Mouse (Mus musculus): Measurements from ENCODE around the gene Kbtbd8.

Kbtbd8 gene

DNA sequence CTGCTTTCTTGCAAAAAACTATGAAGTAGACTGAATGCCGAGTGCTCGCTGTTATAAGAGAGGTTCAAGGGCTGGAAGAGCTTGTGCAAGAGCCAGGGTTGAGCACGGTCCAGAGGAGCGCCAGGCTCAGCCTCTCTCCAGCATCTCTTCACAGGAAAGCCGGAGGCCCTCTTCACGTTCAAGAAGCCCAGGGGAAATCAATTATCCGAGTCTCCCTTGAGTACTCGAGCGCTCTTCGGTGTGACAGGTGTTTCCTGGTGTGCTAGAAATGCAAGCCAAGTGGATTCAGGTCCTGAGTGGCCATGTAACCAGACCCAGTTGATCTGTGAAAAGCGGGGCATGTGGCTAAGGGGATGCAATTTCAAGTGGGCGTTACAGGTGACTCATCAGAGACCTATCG is at the start of gene Kbtbd8:
TSS of gene Kbtbd8 (plus strand) at position 295 of the 400 bp plus-strand sequence.
- no peak for DNase-seq (ENCODE audit: low spot score)

DNA sequence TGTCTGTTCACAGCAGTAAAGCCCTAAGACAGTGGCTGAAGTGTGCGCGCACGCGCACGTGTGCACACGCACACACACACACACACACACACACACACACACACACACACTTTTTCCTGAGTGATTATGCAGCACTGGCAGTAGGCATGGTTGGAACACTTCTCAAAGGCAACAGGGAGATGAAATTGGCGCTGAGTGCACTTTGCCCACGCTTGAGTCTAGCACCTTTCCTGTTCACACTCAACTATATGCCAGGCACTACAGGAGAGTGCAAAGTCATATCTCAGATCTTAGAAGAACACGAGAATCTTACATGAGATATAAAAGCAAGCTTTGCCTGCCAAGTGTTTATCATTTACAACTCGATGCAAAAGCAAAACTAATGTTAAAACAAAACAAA is 47.3 kb upstream of the Kbtbd8 start:
- DNase-seq (ENCODE audit: low spot score) = peak; percentile 12

DNA sequence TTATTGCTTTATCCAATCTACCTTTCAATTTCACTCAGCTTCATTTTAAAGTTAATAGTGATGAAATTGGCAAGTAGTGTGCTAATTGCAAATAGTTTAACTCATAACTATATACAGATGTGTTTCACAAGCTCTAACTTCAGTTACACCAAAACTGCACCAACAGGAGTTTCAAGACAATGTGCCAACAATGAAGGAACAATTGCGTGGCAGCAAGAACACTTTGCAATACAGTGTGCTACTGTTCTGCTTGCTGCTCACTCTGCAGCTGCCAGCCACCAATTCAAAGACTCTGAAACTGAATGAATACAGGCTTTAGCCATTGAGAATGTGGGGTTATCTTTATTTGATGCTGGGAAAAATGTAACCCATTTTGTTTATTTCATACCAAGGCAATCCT is 31.8 kb upstream of the Kbtbd8 start:
- DNase-seq (ENCODE audit: low spot score) = no peak

DNA sequence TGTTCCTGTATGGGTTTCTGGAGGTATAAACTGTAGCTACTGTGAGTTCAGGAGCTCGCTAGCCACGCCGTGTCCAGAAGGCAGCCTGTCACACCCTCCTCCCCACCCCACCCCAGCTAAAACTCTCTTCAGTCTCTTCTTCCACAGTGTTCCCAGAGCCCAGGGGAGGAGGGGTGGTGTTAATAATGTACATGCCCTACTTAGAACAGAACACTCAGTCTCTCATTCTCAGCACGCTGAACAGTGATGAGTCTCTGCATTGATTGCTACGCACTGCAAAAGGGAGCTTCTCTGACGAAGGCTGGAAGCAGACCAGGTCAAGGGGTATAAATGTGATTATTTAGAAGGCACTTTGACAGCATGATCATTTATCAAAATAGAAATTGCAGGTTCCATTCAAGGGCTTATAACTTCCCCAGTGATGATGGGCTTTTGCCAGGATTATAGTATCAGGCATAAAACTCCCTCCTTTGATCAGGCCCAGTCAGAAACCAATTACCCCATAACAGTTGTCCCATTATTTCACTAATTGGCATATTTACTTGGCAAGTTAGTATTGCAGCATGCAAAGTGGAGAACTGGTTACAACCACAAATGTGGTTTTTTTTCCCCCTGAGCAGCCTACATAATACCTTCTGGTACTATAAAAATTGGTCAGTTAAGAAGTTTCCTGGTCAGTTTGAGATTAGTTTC is 29.7 kb upstream of the Kbtbd8 start:
- no peak for DNase-seq (ENCODE audit: low spot score)

DNA sequence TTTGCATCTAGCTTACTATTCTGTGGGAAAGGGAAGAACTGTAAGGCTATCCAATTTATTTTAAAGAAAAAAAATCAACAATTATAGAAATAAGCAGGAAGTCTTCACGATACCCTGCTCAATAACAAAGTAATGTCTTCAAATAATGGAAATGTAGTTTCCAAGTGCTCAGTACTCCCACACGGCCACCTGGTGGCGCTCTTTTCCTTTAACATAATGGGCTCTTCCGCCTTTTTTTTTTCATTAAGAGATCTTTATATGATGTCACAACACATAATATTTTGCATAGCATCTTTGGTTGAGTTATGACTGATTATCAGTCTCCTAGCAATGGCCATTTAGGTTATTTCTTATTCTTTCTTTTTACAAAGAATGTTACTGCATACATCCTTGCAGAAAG is 29.0 kb upstream of the Kbtbd8 start:
- no peak for DNase-seq (ENCODE audit: low spot score)

DNA sequence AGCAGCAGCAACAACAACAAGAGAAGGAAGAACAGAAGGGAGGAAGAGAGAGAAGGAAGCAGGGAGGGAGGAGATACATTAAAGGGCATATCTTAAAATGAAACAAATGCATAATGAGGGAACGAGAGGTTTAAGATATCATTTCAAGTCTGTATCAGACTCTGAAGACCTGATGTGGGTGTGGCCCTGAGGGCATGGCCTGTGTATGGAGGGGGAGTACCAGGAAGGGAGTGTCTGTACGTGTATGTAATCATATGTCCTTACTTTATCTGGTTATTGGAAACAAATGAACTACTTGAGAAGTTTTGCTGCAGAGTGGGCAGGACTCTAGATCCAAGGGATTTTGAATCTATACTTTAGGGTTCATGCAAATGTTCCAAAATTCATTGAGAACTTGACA is 22.3 kb upstream of the Kbtbd8 start:
- DNase-seq (ENCODE audit: low spot score) = no peak

DNA sequence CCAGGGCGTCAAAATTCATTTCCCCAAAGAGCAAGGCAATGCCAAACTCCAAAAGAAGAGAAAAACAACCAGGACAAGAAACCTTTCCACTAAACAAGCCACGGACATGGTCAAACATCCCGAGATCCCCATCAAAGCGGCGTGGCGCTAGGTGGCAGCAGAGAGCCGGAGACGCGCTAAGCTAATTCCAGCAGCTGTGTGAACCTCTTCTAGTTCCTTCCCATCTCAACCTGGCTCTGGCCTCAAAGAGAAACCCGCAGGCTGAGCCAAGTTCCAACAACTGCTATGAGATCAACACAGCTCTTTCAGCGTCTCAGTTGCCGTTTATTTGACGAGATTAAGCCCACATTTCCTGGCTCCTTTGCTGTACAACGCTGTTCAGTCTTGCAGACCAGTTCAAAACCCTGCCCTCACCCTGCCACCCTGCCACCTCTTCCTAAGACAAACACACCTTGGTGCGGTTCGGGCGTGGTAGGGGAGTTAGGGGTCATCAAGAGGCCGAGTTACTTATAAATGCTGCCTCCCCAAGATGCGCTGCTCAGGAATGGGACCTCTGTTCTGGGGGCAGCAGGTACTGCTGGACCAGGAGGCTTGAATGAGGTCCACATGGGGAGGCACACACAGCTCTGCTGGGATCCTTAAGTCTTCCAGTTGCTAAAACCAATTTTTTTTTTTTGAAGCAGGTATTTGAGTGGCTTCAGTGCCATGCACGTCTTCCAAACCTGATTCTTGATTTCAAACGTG is 18.5 kb upstream of the Kbtbd8 start:
- DNase-seq (ENCODE audit: low spot score) = peak; percentile 48

DNA sequence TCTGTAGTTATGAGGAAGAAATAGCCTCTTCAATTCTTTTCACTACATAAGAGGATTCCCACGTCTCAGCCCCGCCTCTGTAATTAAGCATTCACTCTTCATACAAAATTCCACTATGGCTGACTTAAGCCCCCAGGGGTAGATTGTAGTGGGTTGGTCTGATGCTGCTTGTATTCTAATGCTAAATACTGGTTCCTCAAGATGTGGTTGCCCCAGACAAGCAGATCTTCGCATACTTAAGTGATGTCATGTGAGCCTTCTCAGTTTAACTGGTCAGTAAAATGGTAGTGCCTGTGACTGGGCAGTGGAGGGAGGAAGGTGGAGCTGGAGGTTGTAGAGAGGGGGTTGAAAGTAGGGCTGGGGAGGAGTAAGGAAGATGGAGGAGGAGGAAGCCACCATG is 13.3 kb upstream of the Kbtbd8 start:
- DNase-seq (ENCODE audit: low spot score) = no peak

DNA sequence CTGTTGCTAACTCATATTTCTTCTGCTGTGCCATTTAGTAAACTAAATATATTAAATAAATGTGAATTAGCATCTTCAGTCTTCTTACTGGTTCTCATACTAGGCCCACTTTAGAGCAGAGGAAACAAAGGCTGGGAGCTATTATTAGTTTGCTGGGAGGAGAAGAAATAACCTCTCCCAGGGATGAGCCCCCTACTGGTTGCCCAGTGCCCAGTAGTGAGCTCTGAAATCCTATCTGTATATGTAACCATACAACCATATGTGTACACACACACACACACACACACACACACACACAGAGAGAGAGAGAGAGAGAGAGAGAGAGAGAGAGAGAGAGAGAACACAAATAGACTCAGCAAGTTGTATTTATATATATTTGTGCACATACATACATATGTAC is 8.6 kb upstream of the Kbtbd8 start:
- DNase-seq (ENCODE audit: low spot score) = no peak

DNA sequence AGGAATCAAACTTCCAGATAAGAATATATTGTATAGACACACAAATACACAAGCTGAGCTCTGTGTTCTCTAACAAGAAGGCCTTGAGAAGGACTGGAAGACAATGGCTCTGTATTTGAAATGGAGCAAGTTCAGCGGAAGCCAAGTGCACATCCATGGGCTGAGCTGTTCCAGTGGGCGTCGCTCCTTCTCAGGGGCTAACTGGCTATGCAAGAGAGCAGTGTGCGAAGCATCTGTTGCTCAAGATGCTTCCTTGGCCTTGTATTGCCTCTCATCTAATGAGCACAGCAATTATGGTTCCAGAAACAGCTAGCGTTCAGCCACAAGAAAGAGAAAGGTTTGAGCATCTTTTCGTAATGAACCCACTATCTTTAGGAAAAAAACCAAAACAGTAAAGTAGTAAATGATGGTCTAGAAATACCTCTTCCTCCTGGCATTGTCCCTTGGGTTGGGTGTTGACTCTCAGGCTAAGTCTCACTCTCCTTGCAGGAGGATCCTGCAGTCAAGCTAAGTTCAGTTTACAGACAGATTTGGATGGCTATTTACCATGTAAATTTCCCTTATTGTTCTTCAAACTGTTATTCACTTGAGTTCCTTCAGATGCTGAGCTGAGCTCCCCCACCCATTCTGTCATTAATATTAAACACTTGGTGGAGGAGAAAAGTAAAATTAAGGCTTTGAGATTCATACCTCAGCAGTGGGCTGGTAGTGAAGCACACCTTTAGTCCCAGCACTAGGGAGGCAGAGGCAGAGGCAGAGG is 7.2 kb upstream of the Kbtbd8 start:
- no peak for DNase-seq (ENCODE audit: low spot score)

DNA sequence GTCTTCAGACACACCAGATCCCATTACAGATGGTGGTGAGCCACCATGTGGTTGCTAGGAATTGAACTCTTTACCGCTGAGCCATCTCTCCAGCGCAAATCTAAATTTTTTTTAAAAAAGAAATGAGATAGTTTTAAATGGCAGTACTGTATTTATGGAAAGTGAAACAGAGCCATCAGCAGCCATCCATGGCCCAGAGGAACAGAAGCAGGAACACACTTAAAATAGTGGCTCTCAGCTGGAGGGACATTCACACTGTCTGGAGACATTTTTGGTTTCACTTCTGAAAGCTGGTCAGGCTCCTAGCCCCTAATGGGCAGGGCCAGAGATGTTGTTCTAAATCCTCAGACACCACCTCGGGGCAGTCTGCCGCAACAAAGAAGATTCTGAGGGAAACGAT is 5.0 kb upstream of the Kbtbd8 start:
- DNase-seq (ENCODE audit: low spot score) = no peak

DNA sequence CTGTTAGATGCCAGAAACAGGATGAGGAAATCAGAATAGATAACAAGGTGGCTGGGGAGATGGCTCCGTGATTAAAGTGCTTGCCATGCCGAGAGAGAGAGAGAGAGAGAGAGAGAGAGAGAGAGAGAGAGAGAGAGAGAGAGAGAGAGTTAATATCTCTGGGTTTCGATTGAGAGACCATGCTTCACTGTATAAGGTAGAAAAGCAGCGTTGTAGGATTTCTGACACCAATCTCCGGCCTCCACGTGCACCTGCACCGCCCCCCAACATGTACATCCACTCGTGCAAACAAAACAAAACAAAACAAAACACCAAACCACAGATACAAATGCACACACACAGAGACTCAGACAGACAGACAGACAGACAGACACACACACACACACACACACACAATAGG is 527 bp upstream of the Kbtbd8 start:
- no peak for DNase-seq (ENCODE audit: low spot score)

DNA sequence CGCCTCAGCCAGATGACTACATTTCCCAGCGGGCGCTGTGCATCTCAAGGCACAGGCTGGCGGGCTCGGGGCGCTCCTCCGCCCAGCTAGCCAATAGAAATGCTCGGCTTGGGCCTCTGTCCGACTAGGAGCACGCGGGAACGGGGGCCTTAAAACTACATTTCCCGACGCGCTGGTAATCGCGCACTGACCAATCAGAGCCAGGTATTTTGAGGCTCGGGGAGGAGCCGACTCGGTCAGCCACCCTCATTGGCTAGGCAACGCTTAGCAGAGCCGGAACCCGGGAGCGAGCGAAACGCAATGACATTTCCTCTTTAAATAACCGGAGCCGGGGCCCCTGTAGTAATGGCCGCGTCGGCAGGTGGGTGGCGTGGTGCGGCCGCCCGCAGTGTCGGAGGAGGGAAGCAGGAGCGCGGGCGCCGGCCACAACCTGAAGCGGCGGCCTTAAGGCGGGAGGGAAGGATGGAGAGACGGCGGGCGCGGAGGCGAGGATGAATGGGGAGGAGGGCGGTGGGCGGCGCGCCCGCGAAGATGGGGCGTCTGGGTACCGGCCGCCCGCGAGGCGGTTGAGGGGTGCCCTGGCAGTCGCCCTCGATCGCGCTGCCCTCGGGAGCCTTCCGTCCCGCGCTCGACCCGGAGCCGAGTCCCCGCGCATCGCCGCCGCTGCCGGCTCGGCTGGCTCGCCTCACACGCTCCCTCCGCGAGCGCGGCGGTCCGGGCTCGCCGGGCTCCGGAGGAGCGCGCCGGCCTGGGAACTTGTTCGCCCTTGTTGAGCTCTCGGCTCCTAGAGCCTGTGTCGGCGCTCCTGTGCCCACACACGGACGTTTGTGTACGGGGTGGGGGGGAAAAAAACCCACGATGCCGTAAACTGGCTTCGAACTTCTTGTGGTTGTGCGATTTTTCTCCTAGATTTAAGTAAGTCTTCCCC is 838 bp downstream of the Kbtbd8 start:
- peak; percentile 95 for DNase-seq (ENCODE audit: low spot score)

DNA sequence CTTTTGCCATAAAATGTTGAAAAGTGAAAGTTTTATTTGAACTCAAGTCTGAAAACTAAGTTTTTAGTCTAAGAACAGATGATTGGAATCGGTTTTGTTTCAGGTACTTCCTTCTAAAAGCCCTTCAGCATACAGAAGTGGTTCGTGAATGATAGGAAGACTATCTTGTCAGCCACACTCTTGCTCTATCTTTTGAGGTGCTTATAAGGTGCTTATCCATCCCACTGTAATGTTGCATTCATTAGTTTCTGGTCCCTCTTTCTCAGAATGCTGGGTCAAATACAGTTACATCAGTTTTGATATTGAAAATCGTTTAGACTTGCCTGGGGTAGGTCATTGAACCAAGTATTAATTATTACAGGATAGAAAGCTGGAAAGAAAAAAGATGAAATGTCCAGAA is 2.3 kb downstream of the Kbtbd8 start:
- DNase-seq (ENCODE audit: low spot score) = no peak

DNA sequence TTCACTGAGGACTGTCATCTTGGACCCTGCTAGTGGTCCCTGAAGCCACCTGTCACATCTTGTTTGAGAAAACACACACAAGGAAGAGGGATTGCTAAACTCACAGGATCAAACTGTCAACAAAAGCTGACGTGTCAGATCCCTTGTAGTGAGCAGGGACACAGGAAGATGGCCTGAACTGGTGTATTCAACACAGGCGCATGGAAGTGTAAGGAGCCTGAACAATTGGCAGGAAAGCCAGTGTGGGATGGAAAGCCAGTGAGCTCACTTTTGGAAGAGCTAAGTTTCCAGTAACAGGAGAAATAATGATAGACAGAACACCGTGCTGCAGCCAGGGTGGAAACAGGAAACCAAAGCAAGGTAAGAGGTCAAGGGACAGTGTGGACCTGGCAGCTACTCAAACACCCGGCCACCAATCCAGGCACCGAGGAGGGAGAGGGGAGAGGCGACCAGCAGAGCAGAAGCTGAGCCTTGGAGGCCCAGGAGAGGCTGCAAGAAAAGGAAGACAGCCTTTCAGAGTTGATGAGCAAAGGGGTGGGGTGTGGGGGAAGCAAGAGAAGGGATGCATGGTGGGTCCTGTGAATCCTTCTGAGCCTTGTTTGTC is 33.0 kb downstream of the Kbtbd8 start:
- DNase-seq (ENCODE audit: low spot score) = no peak

DNA sequence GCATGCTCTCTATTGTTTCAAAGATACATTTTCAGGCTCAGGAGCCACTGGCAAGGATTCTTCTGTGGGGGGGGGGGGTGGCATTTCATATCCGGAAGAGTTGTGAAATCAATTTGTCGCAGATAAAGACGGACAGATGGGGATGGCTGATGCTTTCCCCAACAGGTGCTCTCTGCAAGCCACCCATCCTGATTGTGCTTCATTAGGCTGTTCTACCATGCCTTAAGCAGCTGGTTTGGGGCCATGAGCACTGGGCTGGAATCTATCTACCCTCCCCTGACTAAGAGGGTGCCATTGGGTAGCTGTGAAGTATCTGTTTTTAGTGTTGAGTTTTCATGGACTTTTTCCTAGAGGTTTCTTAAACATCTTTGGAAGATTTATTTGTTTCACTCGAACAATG is 33.8 kb downstream of the Kbtbd8 start:
- no peak for DNase-seq (ENCODE audit: low spot score)

DNA sequence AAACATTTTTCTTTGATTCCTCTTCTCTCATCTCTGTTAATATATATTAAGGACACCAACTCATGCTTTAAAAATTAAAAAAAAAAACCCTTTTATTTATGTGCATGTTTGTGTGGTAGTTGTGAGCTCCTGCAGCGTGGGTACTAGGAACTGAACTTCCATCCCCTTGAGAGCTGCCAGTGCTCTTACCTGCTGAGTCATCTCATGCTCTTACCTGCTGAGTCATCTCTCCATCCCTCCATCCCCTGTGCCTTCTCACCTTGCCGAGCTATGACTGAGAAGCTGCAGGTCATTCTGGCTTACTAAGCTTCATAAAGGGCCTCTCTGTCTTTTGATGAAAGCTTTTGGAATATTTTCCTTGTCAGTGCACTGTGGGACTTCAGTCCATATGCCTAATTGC is 34.5 kb downstream of the Kbtbd8 start:
- no peak for DNase-seq (ENCODE audit: low spot score)

DNA sequence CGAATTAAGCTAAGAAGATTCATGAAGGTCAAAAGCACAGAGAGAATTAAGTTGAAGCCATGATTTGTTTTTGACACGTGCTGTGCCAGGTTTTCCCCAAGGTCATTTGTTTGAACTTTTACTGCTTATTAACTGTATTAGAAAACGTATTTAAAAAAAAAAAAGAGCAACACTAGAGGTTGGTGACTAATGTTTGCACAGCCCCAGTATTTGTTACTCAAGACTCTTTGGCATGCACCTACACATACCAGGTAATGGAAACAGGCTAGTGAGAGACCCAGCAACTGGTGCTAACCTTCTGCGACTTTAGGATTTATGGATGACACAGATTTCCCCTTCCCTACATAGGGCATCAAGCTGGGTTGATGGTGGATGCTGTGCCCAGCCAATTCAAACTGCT is 46.9 kb downstream of the Kbtbd8 start:
- DNase-seq (ENCODE audit: low spot score) = no peak

DNA sequence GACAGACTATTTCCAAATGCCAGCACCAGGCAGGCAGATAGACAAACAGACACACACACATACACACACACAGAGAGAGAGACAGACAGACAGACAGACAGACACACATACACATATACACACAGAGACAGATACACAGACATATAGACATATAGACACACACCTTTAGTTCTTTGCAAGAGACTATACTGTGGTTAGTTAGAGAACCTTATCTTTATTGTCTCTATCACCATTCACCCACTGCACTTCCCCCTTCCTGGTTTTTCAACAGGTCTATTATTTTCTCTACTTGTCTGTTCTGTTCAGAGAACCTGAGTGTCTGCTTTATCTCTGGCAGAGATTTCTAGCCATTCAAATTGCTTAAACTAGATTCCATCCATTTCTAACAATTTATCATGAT is 48.6 kb downstream of the Kbtbd8 start:
- DNase-seq (ENCODE audit: low spot score) = no peak

DNA sequence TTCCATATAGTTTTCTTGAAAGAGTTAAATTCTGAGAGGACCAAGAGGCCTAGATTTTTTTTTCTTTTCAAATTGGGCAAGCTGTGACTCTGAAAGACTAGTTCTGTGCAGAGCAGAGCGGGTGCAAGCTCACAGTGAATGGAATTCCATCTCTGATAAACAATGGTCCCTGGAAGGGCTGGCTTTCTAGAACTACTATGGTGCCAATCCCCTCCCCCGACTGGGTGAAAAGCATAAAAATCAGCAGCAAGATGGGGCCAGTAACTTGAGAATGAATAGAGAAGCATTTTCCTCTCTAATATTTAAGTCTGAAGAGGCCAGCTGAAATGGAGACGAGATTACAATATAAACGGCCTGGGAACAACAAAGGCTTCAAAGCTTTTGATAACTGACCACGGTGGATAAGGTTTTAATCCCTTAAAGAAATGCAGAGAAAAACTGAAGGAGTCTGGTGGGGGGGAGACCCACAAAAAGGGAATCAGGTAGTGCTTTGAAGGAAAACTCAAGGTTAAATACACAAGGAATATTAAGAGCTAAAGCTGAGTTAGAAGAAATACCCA is 50.7 kb downstream of the Kbtbd8 start:
- no peak for DNase-seq (ENCODE audit: low spot score)

DNA sequence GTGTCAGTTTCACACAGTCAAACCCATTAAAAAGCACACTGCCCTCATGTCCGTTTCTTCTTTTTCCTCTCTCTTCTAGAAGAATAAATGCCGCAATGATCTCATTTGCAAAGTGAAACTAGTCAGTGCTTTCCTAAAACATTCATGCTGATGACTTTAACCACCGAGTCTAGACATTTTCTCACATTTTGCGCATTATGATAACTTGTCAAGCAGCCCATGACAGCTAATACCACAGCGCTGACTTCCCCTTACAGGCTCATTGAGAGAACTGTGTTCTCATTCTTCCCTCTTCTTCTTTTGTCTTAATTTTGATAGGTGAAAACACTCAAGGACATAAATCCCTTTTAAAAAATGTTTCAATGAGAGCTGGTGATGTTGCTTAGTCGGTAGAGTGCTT is 52.4 kb downstream of the Kbtbd8 start:
- no peak for DNase-seq (ENCODE audit: low spot score)

Measured in left cerebral cortex, adult 11 months (tissue).